Mouse (Mus musculus): Measurements from ENCODE around the gene Cldn6. TPM values are rescaled to one million over a fixed set of nuclear protein-coding genes. Genes with fewer than 3 reads are reported as not detected.

The Cldn6 gene
- total RNA-seq (2021), result not detected

GRCm38 (mm10) chr17:23679127-23679835 lies at the start of gene Cldn6:
Gene Cldn6, plus strand, starts transcription at chr17:23679249.
- DNase-seq (ENCODE audit: extremely low spot score in 1 of 2, low spot score in 1 of 2), result no peak

- DNase-seq (ENCODE audit: extremely low spot score in 1 of 2, low spot score in 1 of 2), result peak; percentile 83 to 86
These were observed 48.6 kb upstream of the Cldn6 start for GRCm38 (mm10) chr17:23630195-23631020.

GRCm38 (mm10) chr17:23631241-23631640 lies 47.8 kb upstream of the Cldn6 start:
- no peak for DNase-seq (ENCODE audit: extremely low spot score in 1 of 2, low spot score in 1 of 2)

GRCm38 (mm10) chr17:23644613-23645495 lies 34.2 kb upstream of the Cldn6 start, which contains the start of gene Mmp25:
Gene Mmp25, minus strand, starts transcription at chr17:23645277.
- DNase-seq (ENCODE audit: extremely low spot score in 1 of 2, low spot score in 1 of 2), result no peak

DNA sequence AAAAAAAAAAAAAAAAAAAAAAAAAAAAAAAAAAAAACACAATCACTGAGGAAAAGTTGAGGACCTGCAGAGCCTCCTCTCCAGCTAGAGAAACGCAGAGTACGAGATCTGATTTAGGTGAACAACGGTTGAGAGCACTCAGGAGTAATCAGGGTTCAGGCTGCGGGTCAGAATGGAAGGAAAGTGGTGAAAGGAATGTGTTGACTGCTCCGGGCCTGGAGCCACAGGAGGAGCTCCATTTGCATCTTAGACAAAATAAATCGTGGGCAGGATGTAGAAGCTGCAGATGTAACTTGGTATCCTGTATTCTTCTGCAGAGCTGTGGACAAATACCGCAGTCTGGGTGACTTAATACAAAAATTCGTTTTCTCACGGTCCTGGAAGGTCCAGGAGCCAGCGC lies 33.2 kb upstream of the Cldn6 start:
- no peak for DNase-seq (ENCODE audit: extremely low spot score in 1 of 2, low spot score in 1 of 2)

DNA sequence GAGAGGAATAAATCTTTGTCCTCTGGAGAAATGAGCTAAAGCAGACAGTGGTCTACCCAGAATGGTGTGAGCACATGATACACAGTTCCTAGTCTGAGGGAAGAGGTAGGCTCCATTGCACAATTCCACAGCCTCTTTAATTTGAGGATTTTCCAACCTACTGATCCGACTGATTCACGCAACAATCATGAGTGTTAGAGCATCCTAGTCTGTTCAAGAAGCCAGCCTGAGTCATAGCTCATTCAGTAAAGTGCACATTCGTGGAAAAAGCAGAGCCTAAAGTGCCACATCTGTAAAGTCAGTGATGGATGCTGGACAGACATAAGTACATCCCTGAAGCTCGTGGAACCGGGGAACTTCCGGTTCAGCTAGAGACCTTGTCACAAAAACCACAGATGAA lies 27.7 kb upstream of the Cldn6 start:
- no peak for DNase-seq (ENCODE audit: extremely low spot score in 1 of 2, low spot score in 1 of 2)

DNA sequence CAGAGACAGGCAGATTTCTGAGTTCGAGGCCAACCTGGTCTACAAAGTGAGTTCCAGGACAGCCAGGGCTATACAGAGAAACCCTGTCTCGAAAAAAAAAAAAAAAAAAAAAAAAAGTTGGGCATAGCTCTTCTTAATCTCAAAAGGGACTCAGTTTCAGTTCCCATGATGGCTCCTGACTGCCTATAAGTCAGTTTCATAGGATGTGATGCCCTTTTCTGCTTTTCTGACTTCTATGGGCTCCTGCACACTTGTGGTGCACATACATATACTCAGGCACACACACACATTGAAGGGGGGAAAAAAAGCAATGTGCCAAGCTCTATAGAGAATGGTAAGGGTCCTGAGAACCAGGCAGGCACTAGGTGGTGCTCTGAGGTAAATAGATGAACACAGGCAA lies 25.7 kb upstream of the Cldn6 start:
- no peak for DNase-seq (ENCODE audit: extremely low spot score in 1 of 2, low spot score in 1 of 2)

DNA sequence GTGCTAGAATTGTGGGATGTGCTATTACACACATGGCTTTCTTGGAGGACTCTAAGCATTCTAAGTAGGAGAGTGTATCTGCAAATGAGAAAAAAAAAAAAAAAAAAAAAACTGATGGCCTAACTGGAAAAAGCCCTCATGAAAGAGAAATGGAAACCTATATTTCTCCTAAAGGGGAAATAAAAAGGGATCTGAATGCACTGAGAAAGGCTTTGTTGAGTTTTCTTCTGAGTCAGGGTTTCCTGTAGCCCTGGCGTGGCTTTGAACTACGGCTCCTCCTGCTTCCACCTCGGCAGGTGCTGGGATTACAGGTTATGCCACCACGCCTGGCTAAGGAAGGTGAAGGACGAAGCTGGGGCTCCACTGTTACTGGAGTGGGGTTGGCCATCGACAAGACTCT lies 25.0 kb upstream of the Cldn6 start:
- no peak for DNase-seq (ENCODE audit: extremely low spot score in 1 of 2, low spot score in 1 of 2)

DNA sequence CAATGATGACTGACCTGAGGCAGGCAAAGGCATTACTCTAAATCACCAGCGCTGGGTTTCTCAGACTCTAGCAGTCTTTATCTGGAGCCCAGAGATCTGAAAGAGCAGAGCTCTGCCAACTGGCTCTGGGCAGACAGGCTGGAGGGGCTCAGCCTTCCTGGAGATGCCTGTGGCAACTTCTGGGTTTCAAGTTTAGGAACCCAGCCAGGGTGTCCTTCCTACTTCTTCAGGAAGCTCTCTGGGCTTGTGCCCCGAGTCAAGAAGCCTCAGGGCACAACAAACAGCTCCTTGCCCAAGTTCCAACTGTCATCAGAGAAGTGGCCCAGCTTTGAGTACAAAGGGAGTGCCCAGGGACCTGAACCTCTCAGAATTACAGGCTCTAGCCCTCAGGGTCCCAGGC lies 24.6 kb upstream of the Cldn6 start:
- DNase-seq (ENCODE audit: extremely low spot score in 1 of 2, low spot score in 1 of 2), result no peak

- DNase-seq (ENCODE audit: extremely low spot score in 1 of 2, low spot score in 1 of 2), result no peak
These were observed 20.6 kb upstream of the Cldn6 start for GRCm38 (mm10) chr17:23658450-23658849.

DNA sequence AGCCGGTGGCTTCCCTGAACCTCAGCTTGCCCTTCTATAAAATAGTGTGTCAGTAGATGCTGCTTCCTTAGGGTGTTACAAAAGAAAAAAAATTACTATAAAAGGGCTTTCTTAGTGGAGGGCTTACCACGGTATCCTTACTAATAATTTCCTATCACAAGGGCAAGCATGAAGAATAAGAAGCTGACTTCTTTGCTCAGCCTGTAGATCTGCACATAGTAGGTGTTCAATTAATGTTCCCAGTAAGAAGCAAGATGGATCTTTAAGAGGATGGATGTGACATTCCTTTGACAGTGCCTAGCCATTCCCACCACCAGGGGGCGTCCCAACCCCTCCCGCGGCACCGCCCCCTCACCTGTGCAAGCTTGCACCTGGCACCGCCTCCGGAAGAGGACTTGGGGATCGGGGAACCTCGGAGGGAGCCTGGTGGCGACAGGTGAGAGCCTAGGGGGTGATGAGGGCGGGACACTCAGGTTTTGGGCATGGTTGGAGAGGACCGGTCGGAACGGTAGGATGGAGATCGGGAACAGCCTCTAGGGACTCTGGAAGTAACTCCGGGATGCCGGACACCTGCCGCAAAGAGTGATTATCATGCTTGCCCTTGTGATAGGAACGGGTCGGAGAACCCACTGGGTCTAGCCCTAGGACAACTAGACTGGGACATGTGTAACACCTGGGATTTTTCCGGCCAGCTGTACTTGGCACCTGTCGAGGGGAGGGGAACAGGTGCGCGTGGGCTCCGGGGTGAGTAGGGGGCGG lies 18.8 kb upstream of the Cldn6 start, which contains the start of gene Bicdl2:
Bicdl2 (plus strand) TSS at position 390 of the 759 bp plus-strand sequence.
- peak in 1 of 2 experiments; percentile 46 for DNase-seq (ENCODE audit: extremely low spot score in 1 of 2, low spot score in 1 of 2)

GRCm38 (mm10) chr17:23660876-23661200 lies 18.2 kb upstream of the Cldn6 start:
- DNase-seq (ENCODE audit: extremely low spot score in 1 of 2, low spot score in 1 of 2), result no peak

DNA sequence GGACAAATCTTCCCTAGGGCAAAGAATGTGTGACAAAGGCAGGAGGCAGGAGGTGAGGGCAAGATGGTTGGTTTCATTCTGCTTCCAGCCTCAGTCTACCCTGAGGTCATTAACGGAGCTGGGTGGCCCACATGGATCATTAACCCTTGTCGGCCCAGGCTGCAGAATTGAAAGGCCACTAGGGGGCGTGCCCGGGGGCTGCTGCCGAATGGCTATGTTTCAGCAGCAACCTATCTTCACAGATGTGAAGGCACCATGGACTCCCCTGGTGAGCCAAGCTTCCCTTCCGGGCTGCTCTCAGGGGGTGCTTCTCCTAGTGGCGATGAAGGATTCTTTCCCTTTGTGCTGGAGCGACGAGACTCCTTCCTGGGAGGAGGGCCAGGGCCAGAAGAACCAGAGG lies 17.5 kb upstream of the Cldn6 start:
- DNase-seq (ENCODE audit: extremely low spot score in 1 of 2, low spot score in 1 of 2), result no peak

DNA sequence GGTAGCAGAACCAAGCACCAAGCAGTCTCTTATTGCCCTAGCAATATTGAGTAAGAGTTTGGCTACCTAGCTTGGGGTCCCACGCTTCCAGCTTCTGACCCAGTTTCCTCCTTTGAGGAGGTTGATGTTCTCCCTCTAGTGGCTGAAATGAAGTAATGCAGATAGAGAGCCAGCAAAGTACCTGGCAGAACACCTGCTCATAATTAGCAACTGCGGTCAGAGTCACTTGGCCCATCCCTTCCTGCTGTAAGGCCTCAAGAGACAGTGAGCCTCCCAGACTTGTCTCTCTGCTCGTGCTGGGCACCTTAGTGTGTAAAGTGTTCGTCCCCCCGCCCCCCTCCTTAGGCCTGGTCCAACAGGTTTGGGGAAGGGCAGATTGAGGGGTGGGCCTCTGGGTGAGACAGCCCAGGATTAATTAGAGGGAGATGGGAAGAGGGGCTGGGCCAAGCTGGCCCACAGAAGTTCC lies 14.5 kb upstream of the Cldn6 start:
- no peak for DNase-seq (ENCODE audit: extremely low spot score in 1 of 2, low spot score in 1 of 2)

- no peak for DNase-seq (ENCODE audit: extremely low spot score in 1 of 2, low spot score in 1 of 2)
These were observed 13.5 kb upstream of the Cldn6 start for GRCm38 (mm10) chr17:23665511-23665910.

- DNase-seq (ENCODE audit: extremely low spot score in 1 of 2, low spot score in 1 of 2), result no peak
These were observed 8.5 kb upstream of the Cldn6 start for GRCm38 (mm10) chr17:23670516-23671074.

DNA sequence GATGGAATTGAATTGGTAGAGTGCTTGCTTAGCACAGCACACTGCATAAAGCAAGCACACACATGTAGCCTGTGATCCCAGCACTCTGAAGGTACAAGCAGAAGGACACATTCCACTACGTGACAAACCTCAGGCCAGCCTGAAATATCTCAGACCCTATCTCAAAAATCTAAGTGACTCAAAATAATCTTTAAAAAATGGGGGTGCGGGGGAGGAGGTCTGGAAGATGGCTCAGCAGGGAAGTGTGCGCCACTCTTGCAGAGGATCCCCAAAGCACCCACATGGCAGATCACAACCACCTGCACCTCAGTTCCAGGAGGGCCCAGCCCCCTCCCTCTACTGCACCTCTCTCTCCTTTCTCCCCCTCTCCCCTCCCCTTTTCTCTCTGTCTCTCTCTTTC lies 7.5 kb upstream of the Cldn6 start:
- DNase-seq (ENCODE audit: extremely low spot score in 1 of 2, low spot score in 1 of 2), result no peak

DNA sequence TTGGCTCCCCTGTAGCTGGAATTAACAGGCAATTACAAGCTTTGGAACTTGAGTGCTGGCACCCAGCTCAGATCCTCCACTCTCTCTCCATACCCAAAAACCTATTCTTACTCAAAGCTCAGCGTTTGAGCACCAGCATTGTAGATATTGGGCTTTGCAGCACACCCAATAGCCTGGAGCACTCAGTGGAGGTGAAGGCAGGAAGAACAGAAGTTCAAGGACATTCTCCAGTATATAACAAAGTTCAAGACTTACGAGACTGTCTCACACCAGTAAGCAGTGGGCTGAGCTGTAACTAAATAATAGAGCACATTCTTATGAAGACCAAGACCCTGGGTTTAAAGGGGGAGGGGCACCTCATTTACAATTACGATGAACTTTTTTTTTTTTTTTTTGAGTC lies 6.3 kb upstream of the Cldn6 start:
- DNase-seq (ENCODE audit: extremely low spot score in 1 of 2, low spot score in 1 of 2), result no peak

DNA sequence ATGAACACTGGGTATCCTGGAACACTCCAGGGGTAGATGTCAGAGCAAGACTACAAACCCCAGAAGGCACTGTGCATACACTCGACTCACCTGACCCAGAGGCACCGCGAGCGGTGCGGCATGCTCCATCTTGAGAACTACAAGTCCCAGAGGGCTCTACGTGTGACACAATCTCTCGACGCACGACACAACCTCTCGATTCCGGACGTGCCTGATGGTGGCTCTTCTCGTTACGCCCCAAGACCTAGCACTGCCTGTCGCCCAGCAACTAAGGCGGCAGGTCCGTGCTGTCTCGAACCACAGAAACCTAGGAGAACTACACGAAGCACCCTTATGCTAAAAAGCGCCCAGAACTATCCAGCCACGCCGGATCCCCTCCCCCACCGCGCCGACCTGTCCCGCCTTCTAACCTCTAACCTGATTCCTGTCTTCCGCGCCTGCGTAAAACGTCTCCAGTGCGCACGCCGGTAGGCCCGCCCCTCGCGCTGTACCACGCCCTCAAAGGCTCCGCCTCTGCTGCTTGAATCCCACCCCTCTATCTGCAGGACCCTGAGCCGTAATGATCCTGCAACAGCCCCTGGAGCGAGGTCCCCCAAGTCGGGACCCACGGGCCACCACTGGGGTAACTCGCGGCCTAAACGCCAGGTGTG lies 5.5 kb upstream of the Cldn6 start, which contains the start of the genes Hcfc1r1 and Thoc6:
Hcfc1r1 (plus strand) TSS at position 173 of the 650 bp plus-strand sequence.
Thoc6 (minus strand) TSS at position 459 of the 650 bp plus-strand sequence.
- peak; percentile 85 to 96 for DNase-seq (ENCODE audit: extremely low spot score in 1 of 2, low spot score in 1 of 2)
